Mouse (Mus musculus) lung, embryonic 14.5 days (tissue): ENCODE data around the gene Mthfd2l. TPM values are rescaled to one million over a fixed set of nuclear protein-coding genes. Genes with fewer than 3 reads are reported as not detected.

ENCODE experiments used
- ATAC-seq: fragments of 200-750 bp; cut with Nextera tagmentation; 2 replicates; pipeline ENCODE4 v1.8.0; 2017; ENCODE audit warnings: mild to moderate bottlenecking, moderate TSS enrichment, moderate library complexity; ENCODE audit not compliant: insufficient read depth
- DNase-seq: peaks from one replicate; pipeline ENCODE4 v3.0.0-alpha.2; 2015
- H3K27ac ChIP-seq: fragments of 300-500 bp; sonication (generic); 2 replicates; pipeline ENCODE4 v1.5.1; 2014; ENCODE audit warnings: low read depth, mild to moderate bottlenecking, moderate library complexity
- H3K27me3 ChIP-seq: fragments of 300-500 bp; sonication (generic); 2 replicates; pipeline ENCODE4 v1.6.1; 2014; ENCODE audit warnings: low read length, control low read depth; ENCODE audit not compliant: insufficient read depth
- H3K36me3 ChIP-seq: fragments of 300-500 bp; sonication (generic); 2 replicates; pipeline ENCODE4 v1.6.1; 2014; ENCODE audit warnings: control low read depth; ENCODE audit not compliant: insufficient read depth
- H3K4me1 ChIP-seq: fragments of 300-500 bp; sonication (generic); 2 replicates; pipeline ENCODE4 v1.6.1; 2014; ENCODE audit warnings: antibody characterized with exemption, control low read depth; ENCODE audit not compliant: insufficient read depth
- H3K4me2 ChIP-seq: fragments of 300-500 bp; sonication (generic); 2 replicates; pipeline ENCODE4 v1.6.1; 2014; ENCODE audit warnings: mild to moderate bottlenecking
- H3K4me3 ChIP-seq: fragments of 300-500 bp; sonication (generic); 2 replicates; pipeline ENCODE4 v1.5.1; 2014; ENCODE audit warnings: low read depth, low read length
- H3K9ac ChIP-seq: fragments of 300-500 bp; sonication (generic); 2 replicates; pipeline ENCODE4 v1.6.1; 2014
- H3K9me3 ChIP-seq: fragments of 300-500 bp; sonication (generic); 2 replicates; pipeline ENCODE4 v1.6.1; 2016; ENCODE audit warnings: low read depth, low read length, control low read depth
- CTCF ChIP-seq: IDR thresholded peaks from 2 replicates; pipeline ENCODE4 v1.5.1; 2016; ENCODE audit warnings: antibody characterized with exemption, low read depth
- WGBS: fragments of 180-500 bp; shearing (Covaris S2); extraction: QIAGEN DNeasy Blood & Tissue Kit; methylation state at CpG from one replicate; pipeline ENCODE4 v1.1.7; 2014; 5-methylcytosine and 5-hydroxymethylcytosine counted together
- polyA plus RNA-seq: library from polyadenylated mRNA; unstranded; fragments of >200 nt; fragmentation: Nextera tagmentation; extraction: Ambion mirVana; gene quantifications from 2 replicates; pipeline ENCODE4 v1.2.1, GENCODE M21; 2014

Gene Mthfd2l
- polyA plus RNA-seq, 1 experiment from 2014 or later = 51.2 TPM

DNA sequence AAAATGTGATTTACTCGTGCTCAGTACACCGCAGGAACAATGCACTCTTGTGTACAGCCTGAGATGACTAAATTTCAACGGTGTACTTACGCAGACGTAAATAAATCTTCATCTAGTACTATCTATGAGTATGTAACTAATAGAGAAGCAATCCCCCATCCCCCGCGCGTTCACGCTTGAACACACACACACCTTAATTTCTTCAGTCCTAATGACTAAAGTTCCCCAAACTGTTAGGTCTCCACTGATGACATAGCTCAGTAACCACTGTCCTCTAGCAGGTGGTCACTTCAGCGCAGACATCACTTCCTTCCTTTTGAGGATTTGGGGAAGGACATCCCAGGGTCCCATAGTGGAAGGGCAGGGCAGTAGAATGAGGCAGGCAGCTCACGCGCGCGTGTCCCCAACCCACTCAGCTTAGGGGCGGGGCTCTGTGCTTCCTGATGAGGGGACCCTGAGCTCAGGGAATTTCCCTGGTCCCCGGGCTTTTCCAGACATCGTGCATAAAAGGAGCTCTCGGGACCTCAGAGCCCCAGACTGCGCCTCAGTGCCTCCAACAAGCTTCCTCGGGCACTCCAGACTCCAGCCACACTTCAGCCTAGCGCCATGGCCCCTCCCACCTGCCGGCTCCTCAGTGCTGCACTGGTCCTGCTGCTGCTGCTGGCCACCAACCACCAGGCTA, 27.4 kb upstream of the Mthfd2l start, which contains the start of gene Cxcl2:
Cxcl2 (plus strand) TSS at position 533 of the 682 bp plus-strand sequence.
- Histone ChIP-seq H3K4me3 (peak within 1 kb of the TSS; percentile 23; the same call in 1 of the 2 replicates), H3K9me3 (no peaks in the 10 kb centered on the region), H3K27ac (no peak within 1 kb of the TSS), H3K36me3 (no peaks in the 10 kb centered on the region), H3K4me2 (peak within 1 kb of the TSS; percentile 65), H3K9ac (no peak within 1 kb of the TSS), H3K4me1 (peaks cover 5% of the 10 kb centered on the region; the same call in 1 of the 2 replicates), H3K27me3 (peaks cover 17% of the 10 kb centered on the region)
- no peak for TF ChIP-seq CTCF
- ATAC-seq = peak; percentile 79
- WGBS = 9% methylated on average over 22 of the region's 22 CpGs
- peak; percentile 23 for DNase-seq

DNA sequence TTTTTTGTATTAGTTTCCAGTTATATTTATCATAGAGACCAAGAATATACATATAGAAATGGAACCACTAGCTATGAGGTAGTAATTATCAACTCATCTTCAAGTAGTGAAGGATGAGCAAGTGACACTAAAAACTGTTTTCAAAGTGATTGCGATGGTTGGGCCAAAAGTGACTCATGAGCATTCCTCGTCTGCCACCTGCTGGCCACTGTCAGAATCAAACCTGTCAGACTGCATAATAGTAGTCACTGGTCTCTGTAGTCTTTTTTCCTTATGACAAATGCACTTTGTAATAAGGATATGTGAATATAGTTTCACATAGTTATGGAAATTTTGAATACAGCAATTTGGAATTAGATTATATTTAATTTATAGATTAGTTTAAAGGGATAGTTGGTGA, 21.9 kb upstream of the Mthfd2l start:
- H3K9ac ChIP-seq = no peak overlapping the region
- peak; percentile 93 for DNase-seq
- no peak overlapping the region for H3K4me2 ChIP-seq
- no peaks in the 10 kb centered on the region for H3K4me1 ChIP-seq
- H3K27me3 ChIP-seq = peaks cover 11% of the 10 kb centered on the region
- H3K9me3 ChIP-seq = no peaks in the 10 kb centered on the region
- no peak overlapping the region for H3K4me3 ChIP-seq
- ATAC-seq = no peak
- TF ChIP-seq CTCF = peak; percentile 88
- 0% methylated on average over 2 of the region's 2 CpGs for WGBS
- H3K36me3 ChIP-seq = no peaks in the 10 kb centered on the region
- no peak overlapping the region for H3K27ac ChIP-seq

DNA sequence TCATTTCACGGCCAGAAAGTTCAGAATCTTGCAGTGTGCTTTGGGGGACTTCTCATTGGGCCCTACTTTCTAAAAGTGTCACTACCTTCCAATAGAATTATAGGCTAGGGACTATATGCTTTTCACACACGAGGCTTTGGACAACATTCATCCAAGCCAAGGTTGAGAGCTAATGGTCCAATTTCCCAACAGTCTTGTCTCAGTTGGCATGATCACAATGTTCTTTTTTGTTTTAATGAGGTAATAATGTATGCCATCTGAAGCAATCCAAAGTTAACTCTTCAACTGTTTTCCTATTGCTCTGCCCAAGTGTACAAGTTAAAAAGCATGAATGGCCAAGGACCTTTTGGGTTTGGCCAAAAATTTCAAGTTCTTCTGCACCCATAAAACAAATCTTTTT, 11.4 kb upstream of the Mthfd2l start:
- Histone ChIP-seq H3K9ac (no peak overlapping the region), H3K27ac (no peak overlapping the region), H3K9me3 (no peaks in the 10 kb centered on the region), H3K27me3 (no peaks in the 10 kb centered on the region), H3K4me3 (no peak overlapping the region), H3K4me2 (no peak overlapping the region), H3K4me1 (no peaks in the 10 kb centered on the region), H3K36me3 (no peaks in the 10 kb centered on the region)
- ATAC-seq (no peak), DNase-seq (no peak)
- 73% methylated on average over 2 of the region's 2 CpGs for WGBS
- no peak for TF ChIP-seq CTCF

DNA sequence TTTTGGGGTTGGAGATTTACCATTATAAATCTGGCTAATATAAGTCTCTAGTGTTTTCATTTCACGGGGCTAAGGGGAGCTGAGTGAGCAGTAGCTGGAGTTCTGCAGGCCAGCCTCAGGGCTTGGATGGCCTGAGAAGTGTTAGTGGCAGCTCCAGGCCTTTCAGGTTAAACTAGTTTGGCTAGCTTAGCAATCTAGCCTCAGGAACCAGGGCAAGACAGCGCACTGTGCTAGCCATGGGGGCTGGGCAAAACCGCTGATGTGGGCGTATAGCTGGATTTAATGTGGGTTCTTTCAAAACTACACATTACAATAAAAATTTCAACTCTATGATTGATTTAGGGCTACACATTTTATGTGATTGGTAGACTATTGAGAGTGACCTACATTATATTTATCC, 8.0 kb upstream of the Mthfd2l start:
- DNase-seq (peak; percentile 27), ATAC-seq (no peak)
- Histone ChIP-seq H3K4me1 (no peaks in the 10 kb centered on the region), H3K27ac (no peak overlapping the region), H3K4me2 (no peak overlapping the region), H3K9me3 (no peaks in the 10 kb centered on the region), H3K9ac (no peak overlapping the region), H3K36me3 (no peaks in the 10 kb centered on the region), H3K27me3 (no peaks in the 10 kb centered on the region), H3K4me3 (no peak overlapping the region)
- WGBS = 76% methylated on average over 4 of the region's 4 CpGs
- no peak for TF ChIP-seq CTCF

DNA sequence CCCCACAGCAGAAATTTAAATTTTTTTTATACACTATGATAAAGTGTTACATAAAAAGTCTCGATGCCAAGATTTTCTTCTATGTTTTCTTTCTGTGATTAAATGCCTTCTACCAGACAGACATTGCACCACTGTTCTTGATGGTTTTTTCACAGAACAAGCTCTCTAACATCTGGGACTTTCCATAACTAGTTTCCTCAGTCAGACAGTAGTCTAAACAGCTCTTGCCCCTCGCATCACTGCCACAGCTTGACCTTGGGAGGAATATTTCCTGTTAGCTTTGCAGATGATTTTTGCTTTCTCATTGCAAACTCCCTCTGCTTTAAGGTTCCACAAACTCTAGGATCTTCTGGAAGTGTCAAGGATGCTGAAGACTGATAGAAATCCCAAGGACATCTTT, 371 bp upstream of the Mthfd2l start:
- no peaks in the 10 kb centered on the region for H3K4me1 ChIP-seq
- 21% methylated on average over 2 of the region's 2 CpGs for WGBS
- DNase-seq (no peak), ATAC-seq (0 out of 2 replicates have a peak, but pooled peaks have one; percentile 15)
- peak overlapping the region; percentile 70 for H3K4me3 ChIP-seq
- peaks cover 19% of the 10 kb centered on the region for H3K36me3 ChIP-seq
- TF ChIP-seq CTCF = no peak
- H3K27ac ChIP-seq = peak overlapping the region; percentile 98
- peak overlapping the region; percentile 96 for H3K9ac ChIP-seq
- no peaks in the 10 kb centered on the region for H3K27me3 ChIP-seq
- H3K4me2 ChIP-seq = peak overlapping the region; percentile 61
- H3K9me3 ChIP-seq = no peaks in the 10 kb centered on the region

DNA sequence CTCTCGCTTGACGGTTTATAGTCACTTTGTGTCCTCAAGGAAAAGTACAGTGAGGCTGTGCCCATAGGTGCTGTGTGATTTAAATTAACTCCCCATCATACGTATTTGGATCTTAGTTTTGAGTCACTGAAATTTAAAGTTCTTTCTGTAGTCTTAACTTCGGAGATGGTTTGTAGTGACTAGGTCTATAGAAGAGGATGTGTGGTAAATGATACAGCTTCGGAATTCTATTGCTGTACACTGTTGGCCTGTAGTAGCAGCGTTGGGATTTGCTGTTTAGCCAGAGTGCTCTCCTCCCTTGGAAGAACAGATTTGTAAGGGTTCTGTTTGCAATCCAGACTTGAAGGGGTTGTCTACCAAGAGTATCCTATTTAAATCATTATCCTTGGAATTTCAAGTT, 994 bp downstream of the Mthfd2l start:
- no peaks in the 10 kb centered on the region for H3K4me1 ChIP-seq
- peak overlapping the region; percentile 61 for H3K4me2 ChIP-seq
- no peak for TF ChIP-seq CTCF
- H3K27ac ChIP-seq = peak overlapping the region; percentile 98
- peak overlapping the region; percentile 70 for H3K4me3 ChIP-seq
- WGBS = 4% methylated on average over 6 of the region's 6 CpGs
- no peak for DNase-seq
- no peaks in the 10 kb centered on the region for H3K9me3 ChIP-seq
- ATAC-seq = 0 out of 2 replicates have a peak, but pooled peaks have one; percentile 5
- H3K36me3 ChIP-seq = peaks cover 19% of the 10 kb centered on the region
- peak overlapping the region; percentile 96 for H3K9ac ChIP-seq
- no peaks in the 10 kb centered on the region for H3K27me3 ChIP-seq

DNA sequence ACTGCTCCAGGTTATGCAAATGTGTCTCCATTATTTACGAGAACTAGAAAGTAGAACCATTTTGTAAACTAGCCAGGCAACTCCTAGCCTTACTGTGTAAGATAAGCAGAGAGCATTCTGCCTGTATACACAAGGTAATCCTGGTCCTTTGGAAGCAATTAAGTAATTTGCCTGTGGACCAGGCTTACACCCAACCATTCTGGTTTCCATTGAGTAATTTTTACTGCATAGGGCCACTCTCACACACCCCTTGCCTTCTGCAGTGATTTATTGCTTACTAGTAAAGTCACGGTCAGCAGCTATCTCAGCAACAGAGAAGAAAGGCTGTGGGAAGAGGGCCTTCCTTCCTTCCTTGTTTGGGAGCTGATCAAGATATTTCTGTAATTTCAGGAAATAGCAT, 5.8 kb downstream of the Mthfd2l start:
- WGBS = 57% methylated on average over 2 of the region's 2 CpGs
- H3K4me2 ChIP-seq = no peak overlapping the region

More for the DNA sequence above, 5.8 kb downstream of the Mthfd2l start:
- no peak for TF ChIP-seq CTCF
- H3K4me3 ChIP-seq = no peak overlapping the region
- no peaks in the 10 kb centered on the region for H3K27me3 ChIP-seq
- DNase-seq = no peak
- ATAC-seq = no peak
- no peaks in the 10 kb centered on the region for H3K9me3 ChIP-seq
- no peak overlapping the region for H3K27ac ChIP-seq
- H3K9ac ChIP-seq = no peak overlapping the region
- no peaks in the 10 kb centered on the region for H3K4me1 ChIP-seq
- H3K36me3 ChIP-seq = peaks cover 19% of the 10 kb centered on the region
